Mouse (Mus musculus): Measurements from ENCODE around the gene Pdlim1.

- no peak for TF ChIP-seq CTCF (IDR thresholded peaks at IDR 0.05; ENCODE audit: low read depth, low read length)
- TF ChIP-seq POLR2A (IDR thresholded peaks at IDR 0.05; ENCODE audit: extremely low read depth, insufficient read depth, low read length), result no peak
Measured at GRCm38 (mm10) chr19:40225761-40226110, 45.9 kb downstream of the Pdlim1 start.

All from liver, adult 2 months (tissue).